Mouse (Mus musculus) lung, adult 2 months (tissue): ENCODE data around the gene H2-Eb2. TPM values are rescaled to one million over a fixed set of nuclear protein-coding genes. Genes with fewer than 3 reads are reported as not detected.

ENCODE experiments used
- DNase-seq: peaks from one replicate; pipeline ENCODE4 v3.0.0; 2022
- H3K4me1 ChIP-seq: fragments of 200-500 bp; 2 replicates; pipeline ENCODE4 v1.6.1; 2011; ENCODE audit warnings: low read length; ENCODE audit not compliant: control insufficient read depth, insufficient read depth
- H3K4me3 ChIP-seq: fragments of 200-500 bp; replicated peaks from 2 replicates; pipeline ENCODE3; 2011; ENCODE audit warnings: low read depth, mild to moderate bottlenecking, control low read depth, low read length; ENCODE audit errors: extremely low read depth
- CTCF ChIP-seq: fragments of 200-500 bp; IDR thresholded peaks from 2 replicates; pipeline ENCODE4 v1.5.1; 2011; ENCODE audit warnings: mild to moderate bottlenecking, low read length, control low read depth; ENCODE audit not compliant: insufficient read depth
- POLR2A ChIP-seq: fragments of 200-500 bp; IDR thresholded peaks from 2 replicates; pipeline ENCODE4 v1.6.1; 2011; ENCODE audit warnings: low read depth, mild to moderate bottlenecking, control low read depth, low read length, borderline replicate concordance; ENCODE audit errors: extremely low read depth
- WGBS: fragments of 180-500 bp; shearing (Covaris S2); methylation state at CpG from one replicate; pipeline ENCODE4 v1.1.7; 2018; 5-methylcytosine and 5-hydroxymethylcytosine counted together
- polyA plus RNA-seq: library from polyadenylated mRNA; depleted of rRNA; stranded (reverse); fragments of >200 nt; gene quantifications from 2 replicates; pipeline ENCODE4 v1.2.3, GENCODE M21; 2012

Gene H2-Eb2
- polyA plus RNA-seq, 1 experiment: 1.2 TPM

- 0 out of 2 replicates have a peak, but pooled peaks cover 2% of the 10 kb centered on the region for H3K4me1 ChIP-seq
- 65% methylated on average over 9 of the region's 9 CpGs for WGBS
- TF ChIP-seq CTCF (no peak), POLR2A (no peak)
Measured at GRCm38 (mm10) chr17:34314286-34314685, 11.2 kb upstream of the H2-Eb2 start.

GRCm38 (mm10) chr17:34315512-34315911 is 10.0 kb upstream of the H2-Eb2 start:
- 0 out of 2 replicates have a peak, but pooled peaks cover 2% of the 10 kb centered on the region for H3K4me1 ChIP-seq
- TF ChIP-seq POLR2A: no peak
- no peak for TF ChIP-seq CTCF
- H3K4me3 ChIP-seq: no peak overlapping the region
- no peak for DNase-seq
- WGBS: 61% methylated on average over 1 of the region's 1 CpGs

More at GRCm38 (mm10) chr17:34314286-34314685, 11.2 kb upstream of the H2-Eb2 start:
- no peak overlapping the region for H3K4me3 ChIP-seq
- no peak for DNase-seq

GRCm38 (mm10) chr17:34316697-34317096 is 8.8 kb upstream of the H2-Eb2 start:
- no peak for DNase-seq
- TF ChIP-seq CTCF (no peak), POLR2A (no peak)
- 68% methylated on average over 2 of the region's 2 CpGs for WGBS

GRCm38 (mm10) chr17:34317275-34317674 is 8.2 kb upstream of the H2-Eb2 start:
- TF ChIP-seq CTCF (no peak), POLR2A (no peak)
- no peak for DNase-seq
- 29% methylated on average over 2 of the region's 2 CpGs for WGBS

More at GRCm38 (mm10) chr17:34316697-34317096, 8.8 kb upstream of the H2-Eb2 start:
- H3K4me1 ChIP-seq: 0 out of 2 replicates have a peak, but pooled peaks cover 2% of the 10 kb centered on the region
- H3K4me3 ChIP-seq: no peak overlapping the region

GRCm38 (mm10) chr17:34326373-34326772 is 908 bp downstream of the H2-Eb2 start:
- WGBS: 76% methylated on average over 3 of the region's 3 CpGs
- TF ChIP-seq POLR2A (no peak), CTCF (no peak)
- DNase-seq: no peak
- Histone ChIP-seq H3K4me1 (no peaks in the 10 kb centered on the region), H3K4me3 (no peak overlapping the region)

More at GRCm38 (mm10) chr17:34317275-34317674, 8.2 kb upstream of the H2-Eb2 start:
- Histone ChIP-seq H3K4me1 (no peaks in the 10 kb centered on the region), H3K4me3 (no peak overlapping the region)

- TF ChIP-seq CTCF: no peak
- TF ChIP-seq POLR2A: no peak
- Histone ChIP-seq H3K4me3 (no peak overlapping the region), H3K4me1 (no peaks in the 10 kb centered on the region)
- DNase-seq: no peak
- WGBS: 60% methylated on average over 2 of the region's 2 CpGs
Measured at GRCm38 (mm10) chr17:34329807-34330206, 4.3 kb downstream of the H2-Eb2 start.

DNA sequence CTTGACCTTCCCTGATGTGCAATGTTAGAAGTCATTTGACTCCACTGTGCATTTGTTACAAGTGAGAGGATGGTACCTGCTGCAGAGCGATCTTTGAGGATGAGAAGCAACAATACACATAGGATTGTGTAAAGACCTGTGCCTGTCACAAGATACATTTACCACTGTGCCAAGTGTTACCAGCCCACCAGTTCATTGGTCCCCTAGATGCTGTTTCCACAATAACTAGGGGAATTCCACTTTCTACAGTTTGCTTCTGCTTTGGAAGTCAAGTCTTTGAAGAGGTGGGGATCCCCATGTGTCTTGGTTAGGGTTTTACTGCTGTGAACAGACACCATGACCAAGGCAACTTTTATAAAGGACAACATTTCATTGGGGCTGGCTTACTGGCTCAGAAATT is 5.7 kb downstream of the H2-Eb2 start:
- TF ChIP-seq CTCF (no peak), POLR2A (no peak)
- no peak overlapping the region for H3K4me3 ChIP-seq
- 94% methylated on average over 1 of the region's 1 CpGs for WGBS
- DNase-seq: no peak
- H3K4me1 ChIP-seq: no peaks in the 10 kb centered on the region

- no peak for DNase-seq
- WGBS: 54% methylated on average over 3 of the region's 3 CpGs
- H3K4me1 ChIP-seq: no peaks in the 10 kb centered on the region
Measured at GRCm38 (mm10) chr17:34340619-34341402, 15.3 kb downstream of the H2-Eb2 start.

DNA sequence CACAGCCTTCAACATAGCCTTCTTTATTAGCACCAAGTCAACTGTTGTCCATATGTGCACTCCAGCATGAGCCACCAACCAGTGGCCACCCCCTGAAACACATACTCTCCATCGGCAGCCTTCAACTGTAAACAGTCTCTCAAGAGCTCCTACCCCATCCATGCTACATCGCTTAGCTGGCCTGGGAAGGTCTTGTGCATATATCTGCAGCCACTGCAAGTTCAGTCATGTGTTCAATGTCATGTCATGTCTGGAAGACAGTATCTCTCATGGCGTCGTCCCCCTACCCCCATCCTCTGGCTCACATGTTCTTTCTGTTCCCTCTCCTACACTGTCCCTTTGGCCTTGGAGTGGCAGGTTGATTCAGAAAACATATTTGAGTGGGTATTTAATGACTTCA is 19.4 kb downstream of the H2-Eb2 start:
- H3K4me1 ChIP-seq: no peaks in the 10 kb centered on the region; the same call in 1 of the 2 replicates
- no peak overlapping the region for H3K4me3 ChIP-seq
- DNase-seq: no peak
- 86% methylated on average over 4 of the region's 4 CpGs for WGBS
- TF ChIP-seq POLR2A: no peak
- TF ChIP-seq CTCF: no peak

More at GRCm38 (mm10) chr17:34340619-34341402, 15.3 kb downstream of the H2-Eb2 start:
- no peak overlapping the region for H3K4me3 ChIP-seq
- TF ChIP-seq POLR2A (no peak), CTCF (no peak)

GRCm38 (mm10) chr17:34345486-34345885 is 20.0 kb downstream of the H2-Eb2 start:
- no peak overlapping the region for H3K4me3 ChIP-seq
- no peak for DNase-seq
- H3K4me1 ChIP-seq: no peaks in the 10 kb centered on the region; the same call in 1 of the 2 replicates
- 80% methylated on average over 7 of the region's 7 CpGs for WGBS
- TF ChIP-seq POLR2A: no peak
- TF ChIP-seq CTCF: no peak
